Mouse (Mus musculus) ES-E14 (cell line): ENCODE measurements at regions not wholly inside any gene's neighbourhood (a gene's known extent, or its start where the extent isn't known, plus 50 kb on each side); places are given as distances from the start of the nearest gene placed in this dataset.

Experiments used
- CHD2 ChIP-seq: IDR thresholded peaks from 2 replicates; pipeline ENCODE4 v1.6.1; 2014; ENCODE audit warnings: mild to moderate bottlenecking, low read depth, low read length, inconsistent platforms
- HCFC1 ChIP-seq: IDR thresholded peaks from 2 replicates; pipeline ENCODE4 v1.6.1; 2012; ENCODE audit warnings: low read length, inconsistent platforms, borderline replicate concordance; ENCODE audit not compliant: insufficient read depth
- MAFK ChIP-seq: IDR thresholded peaks from 2 replicates; pipeline ENCODE4 v1.6.1; 2014; ENCODE audit warnings: mild to moderate bottlenecking, low read depth, low read length, inconsistent platforms; ENCODE audit not compliant: insufficient read depth
- ZC3H11A ChIP-seq: IDR thresholded peaks from 2 replicates; pipeline ENCODE4 v1.6.1; 2012; ENCODE audit warnings: low read depth, mild to moderate bottlenecking, inconsistent platforms, low read length, borderline replicate concordance
- ZNF384 ChIP-seq: IDR thresholded peaks from 2 replicates; pipeline ENCODE4 v1.6.1; 2012; ENCODE audit warnings: low read depth, low read length, inconsistent platforms

GRCm38 (mm10) chr14:66424141-66424540 is 415.1 kb upstream of the Gulo start:
- no peak for TF ChIP-seq HCFC1
- no peak for TF ChIP-seq ZC3H11A
- no peak for TF ChIP-seq ZNF384
- no peak for TF ChIP-seq MAFK
- no peak for TF ChIP-seq CHD2
